Mouse (Mus musculus) ES-CJ7 (cell line): Measurements from ENCODE around the gene Flrt2.

Experiments
- DNase-seq: peaks from one replicate; pipeline ENCODE4 v3.0.0; 2011; ENCODE audit warnings: low read depth, low spot score

Gene Flrt2

DNA sequence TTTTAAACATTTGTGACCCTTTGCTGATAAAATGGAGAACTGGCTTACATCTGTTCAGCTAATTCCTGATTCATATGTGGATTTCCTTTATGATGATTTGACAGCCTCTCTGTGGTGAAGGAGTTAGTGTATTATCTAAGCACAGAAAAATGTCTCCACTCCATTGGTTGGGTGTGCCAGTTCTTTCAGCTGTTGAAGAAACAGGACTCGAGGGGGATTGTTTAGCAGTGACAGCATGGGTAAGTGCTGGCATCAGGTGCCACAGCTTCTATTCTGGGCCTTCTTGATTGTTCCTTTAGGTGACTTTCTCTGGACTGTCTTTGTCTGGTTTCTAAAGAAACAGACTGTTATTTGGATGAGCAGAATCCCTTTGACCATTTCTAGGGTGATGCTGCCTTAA lies 42.0 kb downstream of the Flrt2 start:
- no peak for DNase-seq

DNA sequence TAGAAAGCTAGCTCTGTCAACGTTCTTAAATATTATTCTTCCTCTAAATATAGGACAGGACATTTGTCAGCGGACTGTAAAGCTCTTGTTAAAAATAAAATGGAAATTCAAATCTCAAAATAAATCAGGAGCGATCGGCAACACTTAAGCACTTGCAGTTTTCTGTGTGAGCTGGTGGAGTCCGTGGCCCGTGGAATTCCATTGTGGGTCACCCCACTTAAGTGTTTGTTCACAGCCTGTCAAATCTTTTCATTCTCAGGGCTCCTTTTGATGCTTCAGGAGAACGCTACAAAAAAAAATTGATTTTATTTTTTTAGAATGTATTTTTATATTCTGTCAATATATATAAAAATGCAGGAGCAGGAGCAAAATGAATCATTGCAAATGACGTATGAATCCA lies 45.5 kb downstream of the Flrt2 start:
- no peak for DNase-seq

DNA sequence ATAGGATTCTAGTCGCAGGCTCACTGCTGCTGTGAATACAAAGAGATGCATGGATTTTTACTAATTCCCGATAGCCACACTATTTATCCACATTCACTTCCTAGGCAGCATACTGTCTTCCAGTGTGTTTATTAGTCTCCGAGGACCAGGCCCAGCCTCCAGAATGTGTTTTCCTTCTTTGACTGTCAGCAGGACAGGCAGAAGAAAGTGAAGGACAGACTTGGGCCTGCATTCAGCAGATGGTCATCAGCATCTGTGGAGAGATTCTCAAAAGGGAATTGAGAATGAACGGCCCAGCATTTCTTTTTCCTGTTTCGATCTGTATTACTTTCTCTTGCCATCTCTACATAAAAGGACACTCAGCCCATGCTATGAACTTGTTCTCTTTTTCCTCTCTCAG lies 46.0 kb downstream of the Flrt2 start:
- DNase-seq: no peak

DNA sequence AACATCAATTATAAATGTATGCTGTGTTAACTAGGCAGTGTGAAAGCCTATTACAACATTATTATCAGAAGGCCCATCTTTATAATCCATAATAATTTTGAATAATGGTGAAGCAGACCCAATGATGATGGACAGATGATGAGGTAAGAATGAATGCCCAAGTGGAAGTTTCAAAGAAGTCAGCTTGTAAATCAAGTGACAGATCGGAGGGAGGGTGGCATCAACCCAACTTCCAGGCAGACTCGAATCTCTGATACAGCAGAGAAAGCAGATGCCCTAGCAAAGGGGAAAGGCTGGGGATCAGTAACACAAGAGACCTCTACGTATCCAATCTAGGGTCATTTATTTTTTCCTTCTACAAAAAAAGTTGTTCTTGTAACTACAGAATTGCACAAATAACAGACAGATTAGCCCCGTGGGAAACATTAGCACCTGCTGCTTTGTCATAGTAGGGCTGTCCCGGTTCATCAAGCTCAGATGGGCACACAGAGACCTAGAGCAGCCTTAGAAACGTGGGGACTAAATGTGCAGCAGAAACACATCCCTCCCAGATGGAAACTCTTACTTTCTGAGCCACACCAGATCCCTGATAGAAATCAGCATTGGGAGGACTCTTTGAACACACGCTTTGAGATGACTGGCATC lies 46.6 kb downstream of the Flrt2 start:
- DNase-seq: no peak

DNA sequence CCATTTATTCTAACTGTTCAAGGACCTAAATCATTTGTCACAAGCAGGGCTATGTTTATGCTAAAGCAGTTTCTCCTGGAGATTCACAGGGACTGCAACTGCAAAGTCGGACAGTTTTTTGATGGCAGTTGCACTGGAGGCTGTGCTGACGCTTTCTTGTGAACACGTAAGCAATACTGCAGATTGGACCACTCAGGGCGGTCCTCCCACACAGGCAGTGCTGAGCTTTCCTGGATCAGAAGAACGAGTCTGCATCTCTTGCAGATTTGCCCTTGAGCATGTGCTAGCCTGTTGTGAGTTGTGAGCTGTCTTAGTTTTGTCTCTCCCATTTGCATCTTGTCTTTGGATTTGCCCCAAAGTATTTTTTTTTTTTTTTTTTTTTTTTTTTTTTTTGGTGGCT lies 47.7 kb downstream of the Flrt2 start:
- DNase-seq: no peak

DNA sequence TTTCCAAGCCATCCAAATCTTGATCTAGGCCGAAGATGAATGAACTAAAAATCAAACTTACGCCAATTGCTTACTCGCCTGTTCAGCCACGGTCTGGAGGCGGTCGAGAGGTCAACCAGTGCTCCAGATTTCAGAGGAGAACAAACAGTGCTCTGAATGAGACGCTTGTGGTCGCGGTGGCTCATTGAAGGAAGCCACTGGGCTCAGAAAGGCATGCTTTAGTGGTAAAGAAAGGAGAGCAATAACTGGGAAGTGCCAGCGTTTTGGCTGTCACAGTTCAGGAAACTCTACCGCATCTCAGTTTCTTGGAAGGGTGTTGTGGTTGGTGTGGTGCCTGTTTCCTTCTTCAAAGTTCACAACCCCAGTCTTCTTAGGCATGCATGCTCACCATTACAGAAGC lies 49.3 kb downstream of the Flrt2 start:
- no peak for DNase-seq

DNA sequence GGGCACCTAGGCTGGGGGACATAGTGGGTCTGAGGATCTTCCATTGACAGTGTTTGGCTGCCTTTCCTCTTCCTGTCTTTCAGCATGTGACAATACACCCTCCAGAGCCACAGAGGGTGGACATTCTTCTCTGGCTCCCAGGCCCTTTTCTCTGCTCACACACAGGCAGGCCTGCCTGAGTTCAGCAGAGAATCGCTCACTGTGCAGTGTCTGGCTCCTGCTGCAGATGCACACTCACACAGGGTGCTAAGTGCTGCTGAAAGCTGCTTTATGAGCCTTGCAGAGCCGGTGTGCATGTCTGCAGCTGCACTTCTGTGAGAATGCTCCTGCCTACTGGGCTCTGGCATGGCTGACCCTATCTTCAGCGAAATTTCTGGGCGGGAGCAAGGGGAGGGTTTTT lies 52.3 kb downstream of the Flrt2 start:
- DNase-seq: no peak

DNA sequence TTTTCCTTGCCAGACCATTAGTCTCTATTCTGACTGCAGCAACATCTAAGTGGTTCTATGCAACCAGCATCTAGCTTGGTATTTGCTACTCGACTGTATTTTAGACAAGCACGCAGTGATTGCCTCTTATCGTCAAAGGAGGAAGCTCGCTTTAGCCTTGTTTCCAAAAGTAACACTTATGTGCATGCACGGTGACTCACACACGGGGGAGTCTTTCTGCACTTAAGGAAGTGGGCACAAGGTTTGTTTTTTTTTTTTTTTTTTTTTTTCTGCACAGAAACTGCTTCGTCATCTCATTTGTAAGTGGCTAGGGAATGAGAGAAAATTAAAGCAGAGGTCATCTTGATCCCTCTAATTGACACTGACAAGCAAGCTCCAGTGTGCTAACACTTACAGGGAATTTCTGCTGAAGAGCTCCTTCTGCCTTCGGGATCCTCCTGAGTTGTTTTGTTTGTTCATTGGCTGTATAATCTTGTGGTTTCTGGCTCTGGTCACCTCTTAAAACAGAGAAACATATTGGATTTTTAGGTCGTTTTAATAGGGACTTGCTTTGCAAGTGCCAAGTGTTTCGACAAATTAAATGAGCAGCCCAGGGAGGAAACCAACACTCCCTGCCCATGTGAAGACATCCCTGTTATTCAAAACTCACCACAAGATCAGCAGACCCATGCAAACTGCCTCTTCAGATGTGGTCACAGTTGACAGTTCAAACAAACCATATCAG lies 55.0 kb downstream of the Flrt2 start:
- no peak for DNase-seq

DNA sequence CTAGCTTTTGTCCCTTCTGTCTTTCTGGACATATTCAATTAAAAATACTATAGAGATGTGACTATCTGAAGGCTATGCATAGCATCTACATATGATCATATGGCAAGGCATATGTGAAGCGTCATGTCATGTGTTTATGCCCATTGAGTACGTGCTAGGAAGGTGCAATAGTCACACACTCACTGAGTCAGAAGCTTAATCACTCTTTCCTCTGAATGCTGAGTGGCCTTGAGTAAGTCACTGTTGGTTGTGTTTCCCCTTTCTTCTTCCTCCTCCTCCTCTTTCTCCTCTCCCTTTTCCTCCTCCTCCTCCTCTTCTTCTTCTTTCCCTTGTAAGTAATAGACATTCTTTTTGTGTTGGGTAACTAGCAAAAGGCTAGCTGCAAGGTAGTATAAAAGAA lies 56.7 kb downstream of the Flrt2 start:
- no peak for DNase-seq

DNA sequence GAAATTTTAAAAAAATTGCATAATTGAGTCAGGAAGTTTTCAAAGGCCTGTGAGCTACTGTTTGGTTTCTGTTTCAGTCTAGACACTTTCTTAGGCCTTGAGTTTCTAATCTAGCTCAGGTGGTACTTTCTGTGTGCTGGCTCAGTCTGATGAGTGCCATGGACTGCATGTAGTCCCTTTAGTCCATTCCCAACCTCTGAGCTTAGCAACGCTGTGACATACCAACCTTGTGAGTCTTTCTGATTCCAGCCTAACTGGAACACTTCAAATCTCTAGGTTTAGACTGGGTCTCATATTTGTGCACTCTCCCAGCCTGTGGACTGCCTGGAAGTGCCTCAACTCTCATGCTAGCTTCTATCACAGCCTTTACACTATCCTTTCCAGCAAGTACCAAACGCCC lies 57.2 kb downstream of the Flrt2 start:
- DNase-seq: no peak

DNA sequence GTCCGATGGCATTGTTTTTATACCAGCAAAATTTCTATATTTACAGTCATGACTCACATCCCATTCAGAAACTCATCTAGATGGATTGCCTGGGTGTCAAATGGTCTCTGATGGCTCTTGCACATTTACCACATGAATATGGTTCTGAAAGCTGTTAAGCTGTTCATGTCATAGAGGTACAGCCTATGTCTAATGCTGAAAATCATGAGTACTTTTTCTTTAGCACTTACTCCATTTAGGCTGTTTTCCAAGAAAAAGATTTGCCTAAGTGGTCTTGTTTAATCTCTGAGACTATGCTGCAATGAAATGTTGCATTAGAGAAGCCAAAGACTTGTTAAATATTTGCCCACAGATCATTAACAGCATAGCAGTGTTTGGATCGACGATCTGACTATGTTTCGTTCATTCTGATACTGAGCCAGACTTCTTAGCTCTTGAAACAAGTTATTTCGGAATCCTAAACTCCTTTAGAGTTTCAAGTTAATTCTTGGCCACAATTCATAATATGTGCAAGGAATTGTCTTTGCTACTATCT lies 67.3 kb downstream of the Flrt2 start:
- DNase-seq: no peak

DNA sequence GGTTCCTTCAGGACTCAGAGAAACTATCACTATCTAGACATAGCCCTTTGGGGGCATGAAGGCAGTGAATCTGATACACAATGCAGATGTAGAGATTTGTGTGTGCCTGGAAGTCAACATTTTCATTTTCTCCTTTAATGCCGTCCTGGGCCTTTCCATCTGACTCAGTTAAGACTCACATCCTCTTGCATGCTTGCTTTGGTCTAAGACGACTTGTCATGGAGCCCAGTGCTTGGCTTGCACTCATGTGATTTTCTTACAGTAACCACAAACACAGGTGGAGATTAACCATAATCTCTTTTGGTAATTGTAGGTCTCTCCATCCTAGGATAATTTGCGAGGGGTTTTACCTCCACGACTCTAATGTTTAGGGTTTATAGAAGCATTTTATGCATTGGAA lies 73.2 kb downstream of the Flrt2 start:
- no peak for DNase-seq

DNA sequence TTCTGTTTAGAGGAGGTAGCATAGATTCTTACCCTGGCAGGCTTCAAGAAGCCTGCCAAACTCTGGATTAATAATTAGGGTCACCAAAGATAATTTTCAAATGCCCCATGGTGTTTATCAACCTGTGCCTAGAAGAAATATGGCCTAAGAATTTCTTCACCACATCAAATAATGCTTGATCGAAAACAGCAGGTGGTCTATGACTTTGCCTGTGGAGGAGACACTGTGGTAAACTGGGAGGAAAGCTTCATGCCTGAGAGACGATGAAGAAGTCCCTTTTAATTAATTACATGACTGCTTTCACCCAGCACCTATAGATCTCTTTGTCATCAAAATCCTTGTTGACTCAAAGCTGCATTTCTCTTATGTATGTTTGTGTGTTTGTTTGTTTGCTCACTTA lies 77.0 kb downstream of the Flrt2 start:
- DNase-seq: no peak

DNA sequence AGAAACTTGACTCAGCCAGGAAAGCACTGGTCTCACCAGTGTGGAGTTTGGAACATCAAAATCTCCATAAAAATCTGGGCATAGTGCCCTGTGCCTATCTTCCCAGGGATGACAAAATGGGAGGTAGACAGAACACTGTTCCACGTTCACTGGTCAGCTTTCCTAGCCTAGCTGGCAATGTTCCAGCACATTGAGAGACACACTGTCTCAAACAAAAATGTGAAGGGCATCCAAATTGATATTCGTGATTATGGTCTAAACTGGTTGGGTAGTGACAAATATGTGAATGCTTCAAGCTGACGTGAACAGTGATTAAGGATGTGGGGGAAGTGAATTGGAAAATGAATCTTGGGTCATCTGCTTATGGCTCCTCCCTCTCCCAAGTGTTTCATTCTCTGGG lies 78.2 kb downstream of the Flrt2 start:
- DNase-seq: no peak

DNA sequence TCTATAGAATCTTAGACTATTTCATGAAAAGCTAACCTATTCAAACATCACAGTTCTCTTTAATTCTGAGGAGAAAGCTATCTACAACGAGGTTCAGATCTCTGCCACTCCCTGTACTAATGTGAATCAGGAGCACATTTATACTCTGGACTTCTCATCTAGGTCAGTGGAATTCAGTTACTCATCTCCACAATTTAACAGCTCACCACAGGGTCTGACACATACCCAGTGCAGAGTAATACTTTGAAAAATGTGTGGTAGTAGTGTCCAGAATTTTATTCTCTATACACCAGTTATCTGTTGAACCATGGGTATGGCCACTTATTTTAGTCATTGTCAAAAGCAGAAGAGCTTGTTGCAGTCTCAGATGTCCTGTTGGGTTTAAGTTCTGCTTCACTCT lies 98.1 kb downstream of the Flrt2 start:
- no peak for DNase-seq

DNA sequence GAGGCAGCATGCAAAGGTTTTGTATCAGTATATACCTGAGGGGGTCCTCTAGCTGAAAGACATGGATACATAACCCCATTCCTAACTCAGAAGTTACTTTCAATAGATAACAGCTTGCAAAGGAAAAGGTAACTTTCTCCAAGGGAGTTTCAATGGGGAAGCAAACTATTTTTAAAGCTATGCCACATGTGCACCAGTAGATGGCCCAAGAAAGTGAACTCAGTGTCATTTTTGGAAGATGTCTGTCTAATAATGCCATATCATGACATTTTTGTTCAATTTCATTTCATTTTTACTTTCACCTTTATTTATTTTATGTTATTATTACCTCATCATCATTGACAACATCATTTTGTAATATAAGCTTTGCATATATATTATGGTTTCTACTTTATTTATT lies 124.6 kb downstream of the Flrt2 start:
- no peak for DNase-seq
